Mouse (Mus musculus): ENCODE data around the gene Fntb. TPM values are rescaled to one million over a fixed set of nuclear protein-coding genes. Genes with fewer than 3 reads are reported as not detected.

Fntb gene
- 39.7 and 39.9 TPM in 2 replicates for polyA plus RNA-seq (2015; fragmentation: Nextera tagmentation; extraction: Ambion mirVana)

- peak; percentile 95 for ATAC-seq (ENCODE audit: low read depth)
- Histone ChIP-seq H3K4me2 (peak within 1 kb of the TSS; percentile 64), H3K9ac (peak within 1 kb of the TSS; percentile 78), H3K9me3 (no peaks in the 10 kb centered on the region), H3K27ac (replicated peaks) (peak within 1 kb of the TSS; percentile 80), H3K36me3 (no peaks in the 10 kb centered on the region), H3K4me1 (replicated peaks) (peaks cover 13% of the 10 kb centered on the region), H3K4me3 (peak within 1 kb of the TSS; percentile 64), H3K27me3 (no peaks in the 10 kb centered on the region)
- under 1% methylated on average over 31 of the region's 31 CpGs for WGBS
These were observed at the start of gene Fntb, which contains the start of gene Churc1 for GRCm38 (mm10) chr12:76765354-76765851. Fntb (plus strand) TSS chr12:76765589. Churc1 (plus strand) TSS chr12:76765538.

GRCm38 (mm10) chr12:76718384-76718783, 47.0 kb upstream of the Fntb start:
- Histone ChIP-seq H3K4me1 (replicated peaks) (no peaks in the 10 kb centered on the region), H3K4me2 (no peak overlapping the region), H3K27ac (replicated peaks) (no peak overlapping the region), H3K27me3 (peaks cover 6% of the 10 kb centered on the region), H3K36me3 (no peaks in the 10 kb centered on the region), H3K9me3 (no peaks in the 10 kb centered on the region), H3K4me3 (no peak overlapping the region), H3K9ac (no peak overlapping the region)
- no peak for ATAC-seq (ENCODE audit: low read depth)
- WGBS = 88% methylated on average over 4 of the region's 4 CpGs

GRCm38 (mm10) chr12:76720572-76720971, 44.8 kb upstream of the Fntb start:
- no peaks in the 10 kb centered on the region for H3K4me1 ChIP-seq (replicated peaks)
- no peak overlapping the region for H3K9ac ChIP-seq
- no peak overlapping the region for H3K27ac ChIP-seq (replicated peaks)
- H3K9me3 ChIP-seq = no peaks in the 10 kb centered on the region
- H3K36me3 ChIP-seq = no peaks in the 10 kb centered on the region
- no peak for ATAC-seq (ENCODE audit: low read depth)
- H3K4me3 ChIP-seq = no peak overlapping the region
- H3K27me3 ChIP-seq = no peaks in the 10 kb centered on the region
- H3K4me2 ChIP-seq = no peak overlapping the region

- H3K9me3 ChIP-seq = no peaks in the 10 kb centered on the region
- ATAC-seq (ENCODE audit: low read depth) = no peak
- H3K4me2 ChIP-seq = no peak overlapping the region
- no peaks in the 10 kb centered on the region for H3K27me3 ChIP-seq
- WGBS = 90% methylated on average over 3 of the region's 3 CpGs
- H3K27ac ChIP-seq (replicated peaks) = 0 out of 2 replicates have a peak overlapping the region, but pooled peaks have one; percentile 24
- no peaks in the 10 kb centered on the region for H3K36me3 ChIP-seq
- H3K4me3 ChIP-seq = no peak overlapping the region
- no peak overlapping the region for H3K9ac ChIP-seq
- H3K4me1 ChIP-seq (replicated peaks) = no peaks in the 10 kb centered on the region
These were observed 43.4 kb upstream of the Fntb start for GRCm38 (mm10) chr12:76722026-76722425.

- no peak overlapping the region for H3K4me2 ChIP-seq
- H3K36me3 ChIP-seq = no peaks in the 10 kb centered on the region
- H3K27me3 ChIP-seq = no peaks in the 10 kb centered on the region
- 88% methylated on average over 4 of the region's 4 CpGs for WGBS
- no peak overlapping the region for H3K4me3 ChIP-seq
- no peak for ATAC-seq (ENCODE audit: low read depth)
- peaks cover 6% of the 10 kb centered on the region; the same call in 1 of the 2 replicates for H3K9me3 ChIP-seq
- H3K27ac ChIP-seq (replicated peaks) = no peak overlapping the region
- H3K9ac ChIP-seq = no peak overlapping the region
- no peaks in the 10 kb centered on the region for H3K4me1 ChIP-seq (replicated peaks)
These were observed 37.4 kb upstream of the Fntb start for GRCm38 (mm10) chr12:76727955-76728354.

GRCm38 (mm10) chr12:76750866-76751459, 14.4 kb upstream of the Fntb start:
- WGBS = 81% methylated on average over 16 of the region's 16 CpGs
- no peak for ATAC-seq (ENCODE audit: low read depth)

GRCm38 (mm10) chr12:76752652-76753318, 12.6 kb upstream of the Fntb start:
- Histone ChIP-seq H3K9ac (no peak overlapping the region), H3K4me2 (no peak overlapping the region), H3K36me3 (no peaks in the 10 kb centered on the region), H3K27me3 (no peaks in the 10 kb centered on the region), H3K9me3 (no peaks in the 10 kb centered on the region), H3K4me1 (replicated peaks) (no peaks in the 10 kb centered on the region), H3K27ac (replicated peaks) (no peak overlapping the region), H3K4me3 (no peak overlapping the region)
- 47% methylated on average over 14 of the region's 14 CpGs for WGBS
- no peak for ATAC-seq (ENCODE audit: low read depth)

More at GRCm38 (mm10) chr12:76750866-76751459, 14.4 kb upstream of the Fntb start:
- no peak overlapping the region for H3K9ac ChIP-seq
- H3K4me1 ChIP-seq (replicated peaks) = no peaks in the 10 kb centered on the region
- no peaks in the 10 kb centered on the region for H3K27me3 ChIP-seq
- H3K27ac ChIP-seq (replicated peaks) = no peak overlapping the region
- H3K4me2 ChIP-seq = no peak overlapping the region
- H3K9me3 ChIP-seq = no peaks in the 10 kb centered on the region
- no peak overlapping the region for H3K4me3 ChIP-seq
- no peaks in the 10 kb centered on the region for H3K36me3 ChIP-seq

GRCm38 (mm10) chr12:76765901-76766630, 677 bp downstream of the Fntb start:
- peak overlapping the region; percentile 78 for H3K9ac ChIP-seq
- no peaks in the 10 kb centered on the region for H3K36me3 ChIP-seq
- H3K4me1 ChIP-seq (replicated peaks) = peaks cover 13% of the 10 kb centered on the region
- H3K27ac ChIP-seq (replicated peaks) = peak overlapping the region; percentile 80
- peak overlapping the region; percentile 64 for H3K4me2 ChIP-seq
- no peaks in the 10 kb centered on the region for H3K27me3 ChIP-seq
- 29% methylated on average over 20 of the region's 20 CpGs for WGBS
- H3K4me3 ChIP-seq = peak overlapping the region; percentile 64
- no peaks in the 10 kb centered on the region for H3K9me3 ChIP-seq
- peak; percentile 54 for ATAC-seq (ENCODE audit: low read depth)

- no peak for ATAC-seq (ENCODE audit: low read depth)
- H3K27me3 ChIP-seq = no peaks in the 10 kb centered on the region
- 88% methylated on average over 5 of the region's 5 CpGs for WGBS
- no peaks in the 10 kb centered on the region for H3K9me3 ChIP-seq
- no peak overlapping the region for H3K27ac ChIP-seq (replicated peaks)
- H3K4me1 ChIP-seq (replicated peaks) = peaks cover 7% of the 10 kb centered on the region
- no peak overlapping the region for H3K4me2 ChIP-seq
- H3K36me3 ChIP-seq = no peaks in the 10 kb centered on the region; the same call in 1 of the 2 replicates
- H3K4me3 ChIP-seq = no peak overlapping the region
- H3K9ac ChIP-seq = no peak overlapping the region
These were observed 5.6 kb downstream of the Fntb start for GRCm38 (mm10) chr12:76770841-76771500.

- Histone ChIP-seq H3K4me1 (replicated peaks) (peaks cover 2% of the 10 kb centered on the region; the same call in 1 of the 2 replicates), H3K36me3 (no peaks in the 10 kb centered on the region; the same call in 1 of the 2 replicates), H3K9ac (no peak overlapping the region), H3K27ac (replicated peaks) (no peak overlapping the region), H3K9me3 (no peaks in the 10 kb centered on the region), H3K27me3 (no peaks in the 10 kb centered on the region), H3K4me2 (no peak overlapping the region), H3K4me3 (no peak overlapping the region)
- no peak for ATAC-seq (ENCODE audit: low read depth)
- WGBS = 89% methylated on average over 5 of the region's 5 CpGs
These were observed 6.2 kb downstream of the Fntb start for GRCm38 (mm10) chr12:76771540-76771939.

GRCm38 (mm10) chr12:76774652-76775051, 9.3 kb downstream of the Fntb start:
- Histone ChIP-seq H3K27ac (replicated peaks) (no peak overlapping the region), H3K36me3 (peaks cover 4% of the 10 kb centered on the region), H3K9ac (no peak overlapping the region), H3K4me3 (no peak overlapping the region), H3K4me1 (replicated peaks) (no peaks in the 10 kb centered on the region), H3K27me3 (no peaks in the 10 kb centered on the region), H3K9me3 (no peaks in the 10 kb centered on the region), H3K4me2 (no peak overlapping the region)
- no peak for ATAC-seq (ENCODE audit: low read depth)
- WGBS = 84% methylated on average over 3 of the region's 3 CpGs

All from neural tube, embryonic 13.5 days (tissue).